Mouse (Mus musculus) liver, embryonic 16.5 days (tissue): Measurements from ENCODE around the gene Gm6710. TPM values are rescaled to one million over a fixed set of nuclear protein-coding genes. Genes with fewer than 3 reads are reported as not detected.
"Not testable (repeated sequence)": the region's sequence is repeated elsewhere in the genome, so short reads cannot be mapped to it uniquely, and the experiment has no call there.

Experiments
- ATAC-seq: fragments of 200-750 bp; cut with Nextera tagmentation; 2 replicates; pipeline ENCODE4 v1.8.0; 2017; ENCODE audit warnings: low read depth, mild to moderate bottlenecking, moderate number of reproducible peaks, moderate library complexity
- H3K27ac ChIP-seq: fragments of 300-500 bp; sonication (generic); 2 replicates; pipeline ENCODE4 v1.5.1; 2014; ENCODE audit warnings: mild to moderate bottlenecking, low read length
- H3K27me3 ChIP-seq: fragments of 300-500 bp; sonication (generic); 2 replicates; pipeline ENCODE4 v1.6.1; 2014; ENCODE audit warnings: low read depth, low read length, mixed read lengths; ENCODE audit not compliant: control insufficient read depth, insufficient read depth
- H3K36me3 ChIP-seq: fragments of 300-500 bp; sonication (generic); 2 replicates; pipeline ENCODE4 v1.6.1; 2014; ENCODE audit warnings: mild to moderate bottlenecking; ENCODE audit not compliant: control insufficient read depth, insufficient read depth
- H3K4me1 ChIP-seq: fragments of 300-500 bp; sonication (generic); 2 replicates; pipeline ENCODE4 v1.6.1; 2014; ENCODE audit warnings: low read depth, low read length, mixed read lengths; ENCODE audit not compliant: control insufficient read depth
- H3K4me2 ChIP-seq: fragments of 300-500 bp; sonication (generic); 2 replicates; pipeline ENCODE4 v1.6.1; 2014; ENCODE audit warnings: low read depth, low read length, mixed read lengths
- H3K4me3 ChIP-seq: fragments of 300-500 bp; sonication (generic); 2 replicates; pipeline ENCODE4 v1.5.1; 2014; ENCODE audit warnings: low read depth, mild to moderate bottlenecking, low read length
- H3K9ac ChIP-seq: fragments of 300-500 bp; sonication (generic); 2 replicates; pipeline ENCODE4 v1.6.1; 2014; ENCODE audit warnings: low read depth, low read length
- H3K9me3 ChIP-seq: fragments of 300-500 bp; sonication (generic); replicated peaks from 2 replicates; pipeline ENCODE4 v1.6.1; 2016; ENCODE audit warnings: low read length; ENCODE audit not compliant: control insufficient read depth
- WGBS: fragments of 180-500 bp; shearing (Covaris S2); extraction: QIAGEN DNeasy Blood & Tissue Kit; methylation state at CpG from one replicate; pipeline ENCODE4 v1.1.7; 2014; ENCODE audit not compliant: insufficient replicate concordance; 5-methylcytosine and 5-hydroxymethylcytosine counted together
- polyA plus RNA-seq: library from polyadenylated mRNA; unstranded; fragments of >200 nt; fragmentation: Nextera tagmentation; extraction: Ambion mirVana; gene quantifications from 2 replicates; pipeline ENCODE4 v1.2.1, GENCODE M21; 2015

The Gm6710 gene
- 3.5 and 4.8 TPM in 2 replicates for polyA plus RNA-seq

DNA sequence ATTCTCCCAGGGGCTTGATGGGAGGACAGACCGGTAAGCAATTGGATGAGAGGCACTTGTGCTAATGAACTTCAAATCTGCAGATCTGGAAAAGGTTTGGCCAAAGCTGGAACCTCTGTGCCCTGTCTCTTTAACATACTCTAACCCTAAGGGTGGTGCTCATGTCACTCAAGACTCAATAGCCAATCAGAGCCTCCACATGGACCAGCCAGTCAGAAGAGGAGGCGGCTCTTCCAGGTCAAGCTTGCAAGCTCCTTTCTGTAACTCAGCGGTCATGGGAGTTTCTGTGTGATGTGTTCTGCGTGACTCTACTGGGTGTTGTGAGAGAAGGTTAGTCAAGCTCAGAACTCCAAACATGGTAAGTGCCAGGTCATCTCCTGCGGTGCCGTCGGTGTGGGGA lies at the start of gene Gm6710:
Gene Gm6710, plus strand, starts transcription at position 196 of the 400 bp plus-strand sequence.
- not testable (repeated sequence) for ATAC-seq, H3K4me1 ChIP-seq, H3K9ac ChIP-seq, H3K9me3 ChIP-seq, H3K4me3 ChIP-seq, H3K4me2 ChIP-seq, H3K36me3 ChIP-seq, H3K27me3 ChIP-seq, H3K27ac ChIP-seq
- WGBS = no CpG with 5 or more reads among the region's 7 CpGs

Other genes with a start within 250 kb of the Gm6710 start
- gene Gm11007, start 225.2 kb upstream of the Gm6710 start, polyA plus RNA-seq = 1.8 TPM in 1 of 2 replicates, not detected in the other
- gene Zfp969, start 165.6 kb upstream of the Gm6710 start, polyA plus RNA-seq = 9.9 and 12.5 TPM in 2 replicates
- gene Gm2007, start 127.7 kb upstream of the Gm6710 start, polyA plus RNA-seq = 1.8 TPM in 1 of 2 replicates, not detected in the other
- gene Gm14288, start 68.1 kb upstream of the Gm6710 start, polyA plus RNA-seq = 1.0 TPM in 1 of 2 replicates, not detected in the other
- gene Zfp966, start 61.9 kb downstream of the Gm6710 start, polyA plus RNA-seq = 0.62 and 0.85 TPM in 2 replicates
- gene Gm2026, start 96.1 kb downstream of the Gm6710 start, polyA plus RNA-seq = 4.6 and 4.8 TPM in 2 replicates